ENCODE assay signal across 14 mouse cellular contexts in the genomic region with DNA sequence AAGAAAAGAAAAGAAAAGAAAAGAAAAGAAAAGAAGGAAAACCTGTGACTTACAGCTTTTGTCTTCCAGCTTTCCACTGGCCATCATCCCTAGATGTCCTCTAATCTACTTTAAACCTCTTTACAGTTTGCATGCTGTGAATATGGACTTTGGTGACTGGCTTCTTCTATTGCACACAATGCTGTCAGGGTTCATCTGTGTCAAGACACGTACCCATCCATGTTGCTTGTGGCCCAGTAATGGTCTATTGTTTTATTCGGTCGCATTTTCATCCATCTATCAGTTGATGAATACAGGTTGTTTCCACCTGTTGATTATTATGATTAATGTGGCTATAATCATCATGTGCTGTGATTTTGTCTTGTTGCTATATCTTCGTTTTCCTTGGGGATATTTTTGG.
DNase-seq lines count a peak whose midpoint lies in the region.
"Had no signal": no experiment of that assay in that cellular context is flagged by ENCODE, and none has a peak within 500 bp of the region (broad histone marks: within the 10 kb centered on the region; RNA-seq: fewer than 3 reads in every experiment).

No protein-coding gene starts in this region.

- peak; percentile 75 for DNase-seq in retina, embryonic 14.5 days (ENCODE audit: low spot score)
- DNase-seq in retina, postnatal 1 day = peak; percentile 90
- no peak for DNase-seq in natural killer cell, adult 2 months (ENCODE audit: low spot score in 2 of 2)
- no peak for DNase-seq in right cerebral cortex, adult 18-20 months
- DNase-seq: adrenal gland, adult 2 months; adrenal gland, adult 8-10 months; adrenal gland, postnatal 10 days; adrenal gland, postnatal 14 days; adrenal gland, postnatal 25 days; adrenal gland, postnatal 36 days; B cell, adult 2 months; cerebellum, adult 11 months; cerebellum, adult 11-12 months; cerebellum, adult 18-20 months had no signal

Comparison
In these comparisons a context has a peak if more than half of its experiments do, and no peak if none do; other contexts are left out.
1. DNase-seq: peak in retina, embryonic 14.5 days (single experiment) and retina, postnatal 1 day (single experiment); none in natural killer cell, adult 2 months (0 of 2) and right cerebral cortex, adult 18-20 months (single experiment).